21 mouse cellular contexts compared by ENCODE assay signal in the genomic region with DNA sequence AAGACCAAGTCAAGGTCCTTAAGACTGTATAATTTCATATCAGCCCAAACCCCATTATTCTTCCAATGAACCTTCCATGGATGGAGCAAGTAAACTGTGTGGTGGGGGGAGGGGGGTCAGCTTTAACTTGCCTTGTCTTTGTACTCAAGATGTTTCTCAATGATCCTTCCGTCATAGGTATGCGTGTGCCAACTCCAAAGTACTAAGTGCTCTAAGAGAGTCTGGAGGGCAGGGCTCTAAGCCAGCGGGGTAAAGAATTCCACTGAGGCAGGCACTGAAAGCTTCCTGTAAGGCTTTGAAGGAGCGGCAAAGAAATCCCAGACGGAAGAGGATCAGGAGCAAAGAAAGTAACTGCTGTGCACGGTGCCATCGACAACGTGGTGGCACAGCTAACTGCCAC. TPM values are rescaled to one million over a fixed set of nuclear protein-coding genes. Genes with fewer than 3 reads are reported as not detected.
A peak's percentile ranks its signal among the peaks of the same experiment; 100 is the strongest.
DNase-seq lines count a peak whose midpoint lies in the region; ATAC-seq and TF ChIP-seq lines count a peak whose summit lies in the region.
"Had no signal": no experiment of that assay in that cellular context is flagged by ENCODE, and none has a peak within 500 bp of the region (broad histone marks: within the 10 kb centered on the region; RNA-seq: fewer than 3 reads in every experiment).

No protein-coding gene starts in this region.

- H3K27ac ChIP-seq in forebrain, embryonic 14.5 days (ENCODE audit: low read depth, low read length): no peak overlapping the region
- no peak overlapping the region for H3K27ac ChIP-seq in forebrain, embryonic 12.5 days
- H3K27ac ChIP-seq in midbrain, embryonic 14.5 days (replicated peaks; ENCODE audit: low read depth, low read length): no peak overlapping the region
- H3K27ac ChIP-seq: heart, embryonic 15.5 days; intestine, embryonic 15.5 days had no signal

- intact Hi-C loops in heart, postnatal 14 days (cut with DNase I): no loop called here

- no peak overlapping the region for H3K4me3 ChIP-seq in forebrain, embryonic 14.5 days (ENCODE audit: low read depth, low read length)
- H3K4me3 ChIP-seq in forebrain, embryonic 12.5 days (replicated peaks): no peak overlapping the region
- peak overlapping the region; percentile 66 for H3K4me3 ChIP-seq in midbrain, embryonic 14.5 days (replicated peaks; ENCODE audit: low read depth, low read length)
- H3K4me3 ChIP-seq: heart, embryonic 15.5 days; intestine, embryonic 15.5 days had no signal

- no peak for TF ChIP-seq CTCF in brain, embryonic 14.5 days (IDR thresholded peaks at IDR 0.05; ENCODE audit: borderline replicate concordance, extremely low read depth, insufficient read depth, insufficient read length)

- H3K9ac ChIP-seq in forebrain, embryonic 14.5 days (ENCODE audit: low read length): no peak overlapping the region
- H3K9ac ChIP-seq in forebrain, embryonic 12.5 days: no peak overlapping the region
- no peak overlapping the region for H3K9ac ChIP-seq in midbrain, embryonic 14.5 days (replicated peaks; ENCODE audit: low read length)
- H3K9ac ChIP-seq: heart, embryonic 15.5 days; intestine, embryonic 15.5 days had no signal

- ATAC-seq in forebrain, embryonic 14.5 days: no peak
- no peak for ATAC-seq in forebrain, embryonic 12.5 days (ENCODE audit: low FRiP score)
- ATAC-seq in midbrain, embryonic 14.5 days (ENCODE audit: low FRiP score, low TSS enrichment): no peak
- ATAC-seq: intestine, embryonic 15.5 days had no signal

- WGBS in forebrain, embryonic 14.5 days: 84% methylated on average over 8 of the region's 8 CpGs
- 87% methylated on average over 8 of the region's 8 CpGs for WGBS in forebrain, embryonic 12.5 days
- WGBS in midbrain, embryonic 14.5 days: 80% methylated on average over 8 of the region's 8 CpGs

- no peak for TF ChIP-seq POLR2A in brain, embryonic 14.5 days (IDR thresholded peaks at IDR 0.05; ENCODE audit: borderline replicate concordance, extremely low read depth, insufficient read depth, insufficient read length, poor library complexity, severe bottlenecking)

- H3K9me3 ChIP-seq in forebrain, embryonic 14.5 days (replicated peaks; ENCODE audit: control insufficient read depth, low read length): no peaks in the 10 kb centered on the region
- no peaks in the 10 kb centered on the region for H3K9me3 ChIP-seq in forebrain, embryonic 12.5 days
- no peaks in the 10 kb centered on the region for H3K9me3 ChIP-seq in midbrain, embryonic 14.5 days (ENCODE audit: control insufficient read depth, low read length)
- H3K9me3 ChIP-seq: heart, embryonic 15.5 days; intestine, embryonic 15.5 days had no signal

- no peak for DNase-seq in forebrain, embryonic 14.5 days (ENCODE audit: low spot score)
- peak; percentile 14 for DNase-seq in brain, embryonic 14.5 days (ENCODE audit: low read depth)
- peak; percentile 19 to 62 for DNase-seq in lung, adult 18-20 months
- no peak for DNase-seq in midbrain, embryonic 14.5 days
- no peak for DNase-seq in kidney, adult 18-20 months
- no peak for DNase-seq in heart, postnatal 14 days
- DNase-seq in spleen, postnatal 10 days (ENCODE audit: low spot score in 2 of 2): no peak
- DNase-seq: cerebellum, adult 9-11 months; kidney, postnatal 14 days; liver; right cerebral cortex, adult 18-20 months; thymus, adult 18-20 months had no signal

- H3K36me3 ChIP-seq in forebrain, embryonic 14.5 days (ENCODE audit: control insufficient read depth, insufficient read depth, low read length): no peaks in the 10 kb centered on the region
- no peaks in the 10 kb centered on the region for H3K36me3 ChIP-seq in forebrain, embryonic 12.5 days (replicated peaks)
- no peaks in the 10 kb centered on the region for H3K36me3 ChIP-seq in midbrain, embryonic 14.5 days (ENCODE audit: control insufficient read depth, insufficient read depth, low read length)
- H3K36me3 ChIP-seq: heart, embryonic 15.5 days; intestine, embryonic 15.5 days had no signal

- no peaks in the 10 kb centered on the region for H3K27me3 ChIP-seq in forebrain, embryonic 14.5 days (replicated peaks; ENCODE audit: control insufficient read depth, insufficient read depth, low read length)
- H3K27me3 ChIP-seq in forebrain, embryonic 12.5 days: 0 out of 2 replicates have a peak, but pooled peaks cover 9% of the 10 kb centered on the region
- H3K27me3 ChIP-seq in midbrain, embryonic 14.5 days (ENCODE audit: control insufficient read depth, insufficient read depth, low read length): no peaks in the 10 kb centered on the region
- H3K27me3 ChIP-seq: intestine, embryonic 15.5 days had no signal

- peak overlapping the region; percentile 14; the same call in 1 of the 2 replicates for H3K4me2 ChIP-seq in forebrain, embryonic 14.5 days (ENCODE audit: low read length)
- H3K4me2 ChIP-seq in forebrain, embryonic 12.5 days: no peak overlapping the region
- H3K4me2 ChIP-seq in midbrain, embryonic 14.5 days (ENCODE audit: low read length): peak overlapping the region; percentile 71
- H3K4me2 ChIP-seq: heart, embryonic 15.5 days; intestine, embryonic 15.5 days had no signal

- 0 out of 2 replicates have a peak, but pooled peaks cover 3% of the 10 kb centered on the region for H3K4me1 ChIP-seq in forebrain, embryonic 14.5 days (ENCODE audit: control insufficient read depth, insufficient read depth, low read length)
- H3K4me1 ChIP-seq in forebrain, embryonic 12.5 days: peaks cover 17% of the 10 kb centered on the region
- peaks cover 6% of the 10 kb centered on the region; the same call in 1 of the 2 replicates for H3K4me1 ChIP-seq in midbrain, embryonic 14.5 days (ENCODE audit: control insufficient read depth, insufficient read depth, low read length)

RNA-seq across cellular contexts. Expression of a gene that starts 2.7 kb away (rescaled TPM):
- 2.8 and 4.7 TPM in 2 replicates for polyA plus RNA-seq in forebrain, embryonic 14.5 days (2014; fragmentation: Nextera tagmentation; extraction: Ambion mirVana)
- 2.1 and 2.2 TPM in 2 replicates for polyA plus RNA-seq in forebrain, embryonic 12.5 days (2016; fragmentation: Nextera tagmentation; extraction: Ambion mirVana)
- polyA plus RNA-seq in brain, embryonic 14.5 days (2012; rRNA removed): 4.4 and 7.4 TPM in 2 replicates
- polyA plus RNA-seq in midbrain, embryonic 14.5 days (2014; fragmentation: Nextera tagmentation; extraction: Ambion mirVana): 7.8 and 8.7 TPM in 2 replicates
- total RNA-seq in heart, postnatal 14 days (2021): under 1 TPM; 0.56 to 0.65 TPM
- total RNA-seq: MEL had no signal
- polyA plus RNA-seq: C2C12 had no signal

RNA-seq across cellular contexts. Expression of a gene that starts 45.6 kb away (rescaled TPM):
- polyA plus RNA-seq in forebrain, embryonic 14.5 days (2014; fragmentation: Nextera tagmentation; extraction: Ambion mirVana): 0.26 TPM in 1 of 2 replicates, not detected in the other
- polyA plus RNA-seq in forebrain, embryonic 12.5 days (2016; fragmentation: Nextera tagmentation; extraction: Ambion mirVana): 0.17 and 0.22 TPM in 2 replicates
- not detected in 2 replicates for polyA plus RNA-seq in brain, embryonic 14.5 days (2012; rRNA removed)
- 0.11 and 0.42 TPM in 2 replicates for polyA plus RNA-seq in midbrain, embryonic 14.5 days (2014; fragmentation: Nextera tagmentation; extraction: Ambion mirVana)
- total RNA-seq in heart, postnatal 14 days (2021): not detected
- total RNA-seq: gastrocnemius, postnatal 4 days; megakaryocyte, adult 5-6 weeks; MEL had no signal
- polyA plus RNA-seq: C2C12; embryonic facial prominence, embryonic 11.5 days; neural tube, embryonic 11.5 days had no signal

Comparison
In these comparisons a context has a peak if more than half of its experiments do, and no peak if none do; other contexts are left out.
1. DNase-seq: peak in brain, embryonic 14.5 days (single experiment) and lung, adult 18-20 months (2 of 2); none in forebrain, embryonic 14.5 days (single experiment), midbrain, embryonic 14.5 days (single experiment), kidney, adult 18-20 months (single experiment), heart, postnatal 14 days (0 of 2) and spleen, postnatal 10 days (0 of 2).